Mouse (Mus musculus) forebrain, embryonic 15.5 days (tissue): ENCODE data around the gene Gm15130. TPM values are rescaled to one million over a fixed set of nuclear protein-coding genes. Genes with fewer than 3 reads are reported as not detected.

Experiments
- ATAC-seq: fragments of 200-750 bp; cut with Nextera tagmentation; replicated peaks from 2 replicates; pipeline ENCODE4 v1.8.0; 2017; ENCODE audit warnings: mild to moderate bottlenecking, moderate TSS enrichment, moderate library complexity
- H3K27ac ChIP-seq: fragments of 300-500 bp; sonication (generic); replicated peaks from 2 replicates; pipeline ENCODE4 v1.5.1; 2015; ENCODE audit warnings: mild to moderate bottlenecking, inconsistent platforms
- H3K27me3 ChIP-seq: fragments of 300-500 bp; sonication (generic); 2 replicates; pipeline ENCODE4 v1.6.1; 2015; ENCODE audit warnings: inconsistent platforms
- H3K36me3 ChIP-seq: fragments of 300-500 bp; sonication (generic); 2 replicates; pipeline ENCODE4 v1.6.1; 2015; ENCODE audit warnings: mild to moderate bottlenecking, inconsistent platforms
- H3K4me1 ChIP-seq: fragments of 300-500 bp; sonication (generic); 2 replicates; pipeline ENCODE4 v1.6.1; 2015; ENCODE audit warnings: inconsistent platforms
- H3K4me2 ChIP-seq: fragments of 300-500 bp; sonication (generic); replicated peaks from 2 replicates; pipeline ENCODE4 v1.6.1; 2015; ENCODE audit warnings: mild to moderate bottlenecking, inconsistent platforms
- H3K4me3 ChIP-seq: fragments of 300-500 bp; sonication (generic); 2 replicates; pipeline ENCODE4 v1.5.1; 2015; ENCODE audit warnings: mild to moderate bottlenecking, inconsistent platforms
- H3K9ac ChIP-seq: fragments of 300-500 bp; sonication (generic); replicated peaks from 2 replicates; pipeline ENCODE4 v1.6.1; 2015; ENCODE audit warnings: mild to moderate bottlenecking, inconsistent platforms
- H3K9me3 ChIP-seq: fragments of 300-500 bp; sonication (generic); 2 replicates; pipeline ENCODE4 v1.6.1; 2016; ENCODE audit warnings: inconsistent platforms
- WGBS: fragments of 180-500 bp; shearing (Covaris S2); methylation state at CpG from one replicate; pipeline ENCODE4 v1.1.7; 2015; ENCODE audit warnings: mixed read lengths; 5-methylcytosine and 5-hydroxymethylcytosine counted together
- polyA plus RNA-seq: library from polyadenylated mRNA; unstranded; fragments of >200 nt; fragmentation: Nextera tagmentation; extraction: Ambion mirVana; gene quantifications from 2 replicates; pipeline ENCODE4 v1.2.1, GENCODE M21; 2015

Gene Gm15130
- not detected in 2 replicates for polyA plus RNA-seq

- H3K4me2 ChIP-seq, result no peak within 1 kb of the TSS
- H3K9me3 ChIP-seq, result no peaks in the 10 kb centered on the region
- WGBS, result 87% methylated on average over 2 of the region's 2 CpGs
- no peak within 1 kb of the TSS for H3K9ac ChIP-seq
- no peak within 1 kb of the TSS for H3K4me3 ChIP-seq
- no peak within 1 kb of the TSS for H3K27ac ChIP-seq
- no peak for ATAC-seq
- H3K27me3 ChIP-seq, result no peaks in the 10 kb centered on the region
- no peaks in the 10 kb centered on the region for H3K36me3 ChIP-seq
- no peaks in the 10 kb centered on the region for H3K4me1 ChIP-seq
Observed at GRCm38 (mm10) chr2:111152836-111153235, at the start of gene Gm15130. Gene Gm15130, minus strand, starts transcription at chr2:111152936.

GRCm38 (mm10) chr2:111182068-111182467 lies 29.3 kb upstream of the Gm15130 start:
- Histone ChIP-seq H3K4me2 (no peak overlapping the region), H3K4me1 (no peaks in the 10 kb centered on the region), H3K36me3 (no peaks in the 10 kb centered on the region), H3K27me3 (no peaks in the 10 kb centered on the region), H3K9me3 (no peaks in the 10 kb centered on the region), H3K27ac (no peak overlapping the region), H3K9ac (no peak overlapping the region), H3K4me3 (no peak overlapping the region)
- 94% methylated on average over 11 of the region's 11 CpGs for WGBS
- ATAC-seq, result no peak

- H3K36me3 ChIP-seq, result no peaks in the 10 kb centered on the region
- ATAC-seq, result no peak
- WGBS, result 75% methylated on average over 5 of the region's 5 CpGs
- no peak overlapping the region for H3K9ac ChIP-seq
- H3K4me1 ChIP-seq, result no peaks in the 10 kb centered on the region
- no peak overlapping the region for H3K4me3 ChIP-seq
- H3K4me2 ChIP-seq, result no peak overlapping the region
- no peaks in the 10 kb centered on the region for H3K27me3 ChIP-seq
- H3K27ac ChIP-seq, result no peak overlapping the region
- no peaks in the 10 kb centered on the region for H3K9me3 ChIP-seq
Observed at GRCm38 (mm10) chr2:111135739-111136138, 17.0 kb downstream of the Gm15130 start.

- Histone ChIP-seq H3K9me3 (no peaks in the 10 kb centered on the region), H3K27me3 (no peaks in the 10 kb centered on the region), H3K4me2 (no peak within 1 kb of the TSS), H3K4me3 (no peak within 1 kb of the TSS), H3K4me1 (no peaks in the 10 kb centered on the region), H3K27ac (no peak within 1 kb of the TSS), H3K9ac (no peak within 1 kb of the TSS), H3K36me3 (no peaks in the 10 kb centered on the region)
- ATAC-seq, result no peak
Observed at GRCm38 (mm10) chr2:111105882-111106281, 46.9 kb downstream of the Gm15130 start, which contains the start of gene Gm13941. Gene Gm13941, minus strand, starts transcription at chr2:111105982.

Other genes with a start within 250 kb of the Gm15130 start
- 0.87 and 0.93 TPM in 2 replicates for gene Ano3, start 202.0 kb downstream of the Gm15130 start, polyA plus RNA-seq
- not detected in 2 replicates for gene Gm13941, start 47.0 kb downstream of the Gm15130 start, polyA plus RNA-seq
- not detected in 2 replicates for gene 4930430A15Rik, start 76.7 kb upstream of the Gm15130 start, polyA plus RNA-seq
- not detected in 2 replicates for gene Olfr1275, start 82.3 kb upstream of the Gm15130 start, polyA plus RNA-seq
- not detected in 2 replicates for gene Olfr1276, start 101.6 kb upstream of the Gm15130 start, polyA plus RNA-seq
- not detected in 2 replicates for gene Olfr1277, start 121.2 kb upstream of the Gm15130 start, polyA plus RNA-seq
- not detected in 2 replicates for gene Olfr1278, start 137.2 kb upstream of the Gm15130 start, polyA plus RNA-seq
- gene Olfr1279, start 147.7 kb upstream of the Gm15130 start, polyA plus RNA-seq, result not detected in 2 replicates
- not detected in 2 replicates for gene Olfr1280, start 161.1 kb upstream of the Gm15130 start, polyA plus RNA-seq
- gene Olfr1281, start 173.6 kb upstream of the Gm15130 start, polyA plus RNA-seq, result not detected in 2 replicates
- gene Olfr1282, start 183.1 kb upstream of the Gm15130 start, polyA plus RNA-seq, result not detected in 2 replicates
- gene Olfr1283, start 213.9 kb upstream of the Gm15130 start, polyA plus RNA-seq, result not detected in 2 replicates
- gene Olfr1284, start 222.6 kb upstream of the Gm15130 start, polyA plus RNA-seq, result not detected in 2 replicates